Mouse (Mus musculus) heart, adult 2 months (tissue): Measurements from ENCODE around the gene Lmbrd1.

Experiments
- CTCF ChIP-seq: fragments of 200-600 bp; IDR thresholded peaks from 2 replicates; pipeline ENCODE4 v1.8.1; 2022; ENCODE audit warnings: antibody characterized with exemption, mild to moderate bottlenecking, moderate library complexity
- EP300 ChIP-seq: fragments of 200-500 bp; IDR thresholded peaks from 2 replicates; pipeline ENCODE4 v1.6.1; 2011; ENCODE audit warnings: low read depth, low read length, control low read depth; ENCODE audit not compliant: insufficient read depth
- POLR2A ChIP-seq: fragments of 200-500 bp; IDR thresholded peaks from 2 replicates; pipeline ENCODE4 v1.6.1; 2011; ENCODE audit warnings: mild to moderate bottlenecking, low read depth, low read length, control low read depth; ENCODE audit not compliant: insufficient read depth

- TF ChIP-seq CTCF (no peak), POLR2A (no peak), EP300 (no peak)
Observed at GRCm38 (mm10) chr1:24716301-24716700, 37.9 kb downstream of the Lmbrd1 start.
